Mouse (Mus musculus) embryonic facial prominence, embryonic 12.5 days (tissue): Measurements from ENCODE around the gene Sema3b. TPM values are rescaled to one million over a fixed set of nuclear protein-coding genes. Genes with fewer than 3 reads are reported as not detected.
A peak's percentile ranks its signal among the peaks of the same experiment; 100 is the strongest.
"Not testable (repeated sequence)": the region's sequence is repeated elsewhere in the genome, so short reads cannot be mapped to it uniquely, and the experiment has no call there.

Source experiments
- ATAC-seq: fragments of 200-750 bp; cut with Nextera tagmentation; 2 replicates; pipeline ENCODE4 v1.8.0; 2017; ENCODE audit not compliant: insufficient number of reproducible peaks, insufficient read depth, low FRiP score, low TSS enrichment
- H3K27ac ChIP-seq: fragments of 300-500 bp; sonication (generic); 2 replicates; pipeline ENCODE4 v1.5.1; 2016; ENCODE audit warnings: mild to moderate bottlenecking
- H3K27me3 ChIP-seq: fragments of 300-500 bp; sonication (generic); 2 replicates; pipeline ENCODE4 v1.6.1; 2016; ENCODE audit warnings: mild to moderate bottlenecking, moderate library complexity
- H3K36me3 ChIP-seq: fragments of 300-500 bp; sonication (generic); 2 replicates; pipeline ENCODE4 v1.6.1; 2016; ENCODE audit warnings: mild to moderate bottlenecking
- H3K4me1 ChIP-seq: fragments of 300-500 bp; sonication (generic); 2 replicates; pipeline ENCODE4 v1.6.1; 2016
- H3K4me2 ChIP-seq: fragments of 300-500 bp; sonication (generic); replicated peaks from 2 replicates; pipeline ENCODE4 v1.6.1; 2016; ENCODE audit warnings: mild to moderate bottlenecking, moderate library complexity
- H3K4me3 ChIP-seq: fragments of 300-500 bp; sonication (generic); 2 replicates; pipeline ENCODE4 v1.5.1; 2016; ENCODE audit warnings: mild to moderate bottlenecking
- H3K9ac ChIP-seq: fragments of 300-500 bp; sonication (generic); 2 replicates; pipeline ENCODE4 v1.6.1; 2016; ENCODE audit warnings: mild to moderate bottlenecking, moderate library complexity
- H3K9me3 ChIP-seq: fragments of 300-500 bp; sonication (generic); 2 replicates; pipeline ENCODE4 v1.6.1; 2016; ENCODE audit warnings: mild to moderate bottlenecking, moderate library complexity
- WGBS: fragments of 180-500 bp; shearing (Covaris S2); methylation state at CpG from one replicate; pipeline ENCODE4 v1.1.7; 2016; 5-methylcytosine and 5-hydroxymethylcytosine counted together
- polyA plus RNA-seq: library from polyadenylated mRNA; unstranded; fragments of >200 nt; fragmentation: Nextera tagmentation; extraction: Ambion mirVana; gene quantifications from 2 replicates; pipeline ENCODE4 v1.2.1, GENCODE M21; 2016

Sema3b gene
- polyA plus RNA-seq, 1 experiment from 2014 or later, result 6.9 TPM

DNA sequence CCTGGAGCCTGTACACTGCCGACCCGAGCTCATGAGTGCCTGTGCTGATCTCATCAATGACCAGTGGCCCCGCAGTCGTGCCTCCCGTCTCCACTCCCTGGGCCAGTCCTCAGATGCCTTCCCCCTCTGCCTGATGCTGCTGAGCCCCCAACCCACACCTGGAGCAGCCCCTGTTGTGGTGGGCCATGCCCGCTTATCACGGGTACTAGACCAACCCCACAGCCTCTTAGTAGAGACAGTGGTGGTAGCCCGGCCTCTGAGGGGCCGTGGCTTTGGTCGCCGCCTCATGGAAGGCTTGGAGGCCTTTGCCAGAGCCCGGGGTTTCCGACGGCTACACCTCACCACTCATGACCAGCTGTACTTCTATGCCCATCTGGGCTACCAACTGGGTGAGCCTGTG, 25.9 kb downstream of the Sema3b start:
- H3K4me1 ChIP-seq, result peaks cover 25% of the 10 kb centered on the region
- H3K4me2 ChIP-seq, result no peak overlapping the region
- H3K9ac ChIP-seq, result no peak overlapping the region
- ATAC-seq, result no peak
- H3K9me3 ChIP-seq, result no peaks in the 10 kb centered on the region
- H3K27me3 ChIP-seq, result no peaks in the 10 kb centered on the region
- no peak overlapping the region for H3K4me3 ChIP-seq
- peaks cover 13% of the 10 kb centered on the region for H3K36me3 ChIP-seq
- 91% methylated on average over 14 of the region's 14 CpGs for WGBS
- H3K27ac ChIP-seq, result no peak overlapping the region

DNA sequence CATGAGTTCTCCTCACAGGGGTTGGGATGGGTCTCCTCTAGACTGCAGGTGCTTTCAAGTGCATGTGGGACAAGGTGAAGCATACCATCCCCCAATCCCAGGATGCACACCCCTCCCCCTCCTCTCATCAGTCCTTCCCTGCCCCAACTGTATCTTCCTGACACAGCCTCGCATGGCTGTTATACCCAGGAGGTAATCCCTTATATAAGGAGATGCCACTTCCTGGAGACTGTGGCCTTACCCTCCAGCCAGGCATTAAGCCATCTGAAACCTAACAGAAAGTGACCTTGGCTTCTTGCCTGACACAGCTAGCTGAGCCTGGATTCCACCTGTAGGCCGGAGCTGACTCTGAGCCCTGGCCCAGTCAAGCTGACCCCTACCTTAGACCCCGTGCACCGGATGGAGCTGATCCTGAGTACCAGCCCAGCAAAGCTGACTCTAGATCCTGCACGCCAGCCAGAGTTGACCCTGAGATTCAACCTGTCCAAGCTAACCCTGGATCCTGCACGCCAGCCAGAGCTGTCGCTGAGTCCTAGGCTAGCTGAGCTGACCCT, 26.4 kb downstream of the Sema3b start:
- no peaks in the 10 kb centered on the region for H3K9me3 ChIP-seq
- no peak overlapping the region for H3K4me2 ChIP-seq
- no peak overlapping the region for H3K27ac ChIP-seq
- no peaks in the 10 kb centered on the region for H3K27me3 ChIP-seq
- H3K4me1 ChIP-seq, result peaks cover 26% of the 10 kb centered on the region
- ATAC-seq, result no peak
- H3K9ac ChIP-seq, result no peak overlapping the region
- 90% methylated on average over 7 of the region's 7 CpGs for WGBS
- H3K36me3 ChIP-seq, result peaks cover 13% of the 10 kb centered on the region
- no peak overlapping the region for H3K4me3 ChIP-seq

DNA sequence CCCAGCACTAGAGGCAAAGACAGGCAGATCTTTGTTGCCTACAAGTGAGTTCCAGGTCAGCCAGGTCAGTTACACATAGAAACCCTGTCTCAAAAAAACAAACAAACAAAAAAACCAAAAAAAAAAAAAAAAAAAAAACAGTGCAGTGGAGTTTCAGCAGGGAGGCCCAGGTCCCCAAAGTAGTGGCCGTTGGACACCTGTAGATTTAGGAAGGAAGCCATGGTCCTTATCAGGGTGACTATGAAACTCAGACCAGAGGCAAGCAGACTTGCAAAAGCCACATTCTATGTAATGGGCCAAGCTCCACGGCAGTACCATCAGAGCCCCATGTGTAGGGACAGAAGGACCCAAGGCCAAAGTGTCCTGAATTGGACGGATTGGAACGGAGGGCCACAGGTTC, 27.4 kb downstream of the Sema3b start:
- Histone ChIP-seq H3K27ac (peak overlapping the region; percentile 90), H3K36me3 (peaks cover 13% of the 10 kb centered on the region), H3K9ac (peak overlapping the region; percentile 63), H3K4me3 (peak overlapping the region; percentile 58), H3K4me1 (peaks cover 34% of the 10 kb centered on the region), H3K27me3 (no peaks in the 10 kb centered on the region), H3K9me3 (no peaks in the 10 kb centered on the region), H3K4me2 (peak overlapping the region; percentile 84)
- 71% methylated on average over 4 of the region's 4 CpGs for WGBS
- ATAC-seq, result no peak

DNA sequence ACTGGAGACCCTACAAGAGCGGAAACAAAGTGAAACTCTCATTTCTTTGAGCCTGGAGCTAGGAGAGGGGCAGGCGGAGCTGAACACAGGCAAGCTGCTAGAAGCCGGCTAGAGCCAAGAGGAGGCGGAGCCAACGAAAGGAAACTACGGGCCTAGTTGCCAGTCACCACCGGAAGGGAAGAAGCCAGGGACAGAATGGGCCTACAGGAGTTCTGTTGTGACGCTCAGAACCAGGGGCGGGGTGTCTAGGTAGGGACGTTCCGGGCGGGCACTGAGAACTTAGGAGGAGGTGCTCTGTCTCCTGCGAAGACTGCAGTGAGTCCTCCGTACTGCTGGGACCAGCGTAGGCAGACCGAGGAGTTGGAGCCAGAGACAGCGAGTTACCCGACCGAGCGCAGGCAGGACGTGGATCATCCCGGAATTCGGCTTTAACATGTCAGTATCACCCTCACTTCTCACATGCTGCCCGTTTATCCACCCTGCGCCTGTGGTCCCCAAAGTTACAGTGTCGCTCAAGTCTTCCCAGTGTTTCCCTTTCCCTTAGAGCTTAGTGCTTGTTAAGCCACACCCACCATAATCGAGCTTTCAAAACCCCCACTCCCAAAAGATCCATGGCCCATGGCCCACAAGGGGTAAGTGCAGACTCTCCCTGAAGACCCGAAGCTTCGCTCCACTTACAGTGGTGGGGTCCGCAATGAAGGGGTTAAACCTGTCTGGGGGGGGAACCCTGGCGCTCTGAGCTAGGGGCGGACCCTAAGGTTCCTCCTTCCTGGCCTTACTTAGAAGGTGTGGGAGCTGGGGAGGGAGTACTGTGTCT, 28.3 kb downstream of the Sema3b start, which contains the start of gene Hyal3:
Hyal3 (plus strand) TSS at position 318 of the 817 bp plus-strand sequence.
- H3K4me1 ChIP-seq, result peaks cover 41% of the 10 kb centered on the region
- WGBS, result 1% methylated on average over 32 of the region's 32 CpGs
- no peaks in the 10 kb centered on the region for H3K9me3 ChIP-seq
- peak within 1 kb of the TSS; percentile 90 for H3K27ac ChIP-seq
- H3K4me3 ChIP-seq, result peak within 1 kb of the TSS; percentile 58
- peaks cover 13% of the 10 kb centered on the region for H3K36me3 ChIP-seq
- ATAC-seq, result peak; percentile 53
- H3K4me2 ChIP-seq, result peak within 1 kb of the TSS; percentile 84
- no peaks in the 10 kb centered on the region for H3K27me3 ChIP-seq
- H3K9ac ChIP-seq, result peak within 1 kb of the TSS; percentile 63

DNA sequence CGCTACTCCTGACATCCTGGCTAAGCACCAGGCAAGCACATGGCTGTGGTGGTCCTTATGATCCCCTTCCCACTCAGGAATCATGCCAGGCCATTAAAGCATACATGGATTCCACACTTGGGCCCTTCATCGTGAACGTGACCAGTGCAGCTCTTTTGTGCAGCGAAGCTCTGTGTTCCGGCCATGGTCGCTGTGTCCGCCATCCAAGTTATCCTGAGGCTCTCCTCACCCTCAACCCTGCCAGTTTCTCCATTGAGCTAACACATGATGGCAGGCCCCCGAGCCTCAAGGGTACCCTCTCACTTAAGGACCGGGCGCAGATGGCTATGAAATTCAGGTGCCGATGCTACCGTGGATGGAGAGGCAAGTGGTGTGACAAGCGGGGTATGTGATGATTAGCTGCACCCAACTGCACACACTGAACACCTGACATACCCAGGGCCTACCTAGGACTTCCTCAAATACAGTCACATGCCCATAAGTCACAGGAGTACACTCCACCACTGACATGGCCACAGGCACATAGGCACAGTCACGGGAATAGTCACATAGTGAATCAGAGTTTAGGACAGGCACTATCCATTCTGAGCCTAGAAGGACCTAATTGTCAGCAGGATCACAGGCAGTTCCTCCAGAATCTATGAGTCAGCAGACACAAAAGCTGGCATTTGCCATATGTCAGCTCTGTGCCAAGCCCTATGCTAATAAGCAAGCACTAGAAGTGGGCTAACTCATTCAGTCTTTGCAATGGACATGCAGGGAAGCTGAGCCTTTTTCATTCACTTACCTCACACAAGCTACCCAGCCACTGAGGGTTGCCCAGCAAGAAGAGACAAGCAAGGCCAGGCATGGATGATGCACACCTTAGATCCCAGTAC, 29.8 kb downstream of the Sema3b start:
- Histone ChIP-seq H3K9me3 (no peaks in the 10 kb centered on the region), H3K27ac (peak overlapping the region; percentile 90), H3K4me3 (no peak overlapping the region), H3K4me2 (peak overlapping the region; percentile 84), H3K4me1 (peaks cover 41% of the 10 kb centered on the region), H3K9ac (0 out of 2 replicates have a peak overlapping the region, but pooled peaks have one; percentile 5), H3K36me3 (peaks cover 19% of the 10 kb centered on the region), H3K27me3 (no peaks in the 10 kb centered on the region)
- ATAC-seq, result no peak
- WGBS, result 94% methylated on average over 14 of the region's 14 CpGs

DNA sequence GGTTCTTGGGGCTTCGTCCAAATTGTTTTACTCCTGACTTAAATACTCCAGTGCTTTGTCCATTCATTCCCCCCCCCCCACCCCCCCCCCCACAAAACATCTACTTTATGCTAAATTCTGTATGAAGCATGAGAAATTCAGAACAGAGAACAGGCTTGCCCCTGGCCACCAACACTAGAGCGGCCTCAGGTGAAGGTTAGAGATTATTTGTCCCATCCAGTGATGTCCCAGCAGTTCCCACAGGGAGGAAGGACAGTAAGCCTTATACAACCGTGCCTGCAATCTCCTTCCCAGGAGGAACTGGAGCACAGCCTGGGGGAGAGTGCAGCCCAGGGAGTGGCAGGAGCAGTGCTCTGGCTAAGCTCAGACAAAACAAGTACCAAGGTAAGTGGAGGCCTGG, 30.4 kb downstream of the Sema3b start, which contains the start of gene Naa80:
Naa80 (plus strand) TSS at position 301 of the 400 bp plus-strand sequence.
- peak within 1 kb of the TSS; percentile 84 for H3K4me2 ChIP-seq
- WGBS, result 76% methylated on average over 3 of the region's 3 CpGs
- H3K27me3 ChIP-seq, result no peaks in the 10 kb centered on the region
- no peak for ATAC-seq
- no peak within 1 kb of the TSS for H3K4me3 ChIP-seq
- H3K27ac ChIP-seq, result peak within 1 kb of the TSS; percentile 90
- peaks cover 41% of the 10 kb centered on the region for H3K4me1 ChIP-seq
- 0 out of 2 replicates have a peak within 1 kb of the TSS, but pooled peaks have one; percentile 5 for H3K9ac ChIP-seq
- H3K9me3 ChIP-seq, result no peaks in the 10 kb centered on the region
- peaks cover 21% of the 10 kb centered on the region for H3K36me3 ChIP-seq

DNA sequence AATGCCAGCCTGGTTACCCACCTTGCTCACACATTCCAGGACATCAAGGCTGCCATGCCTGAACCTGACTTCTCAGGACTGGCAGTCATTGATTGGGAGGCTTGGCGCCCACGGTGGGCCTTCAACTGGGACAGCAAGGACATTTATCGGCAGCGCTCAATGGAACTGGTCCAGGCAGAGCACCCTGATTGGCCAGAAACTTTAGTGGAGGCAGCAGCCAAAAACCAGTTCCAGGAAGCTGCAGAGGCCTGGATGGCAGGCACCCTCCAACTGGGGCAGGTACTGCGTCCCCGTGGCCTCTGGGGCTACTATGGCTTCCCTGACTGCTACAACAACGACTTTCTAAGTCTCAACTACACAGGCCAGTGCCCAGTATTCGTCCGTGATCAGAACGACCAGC, 31.2 kb downstream of the Sema3b start:
- Histone ChIP-seq H3K36me3 (peaks cover 21% of the 10 kb centered on the region), H3K4me3 (no peak overlapping the region), H3K4me1 (peaks cover 41% of the 10 kb centered on the region), H3K4me2 (peak overlapping the region; percentile 57; the same call in 1 of the 2 replicates), H3K27ac (no peak overlapping the region), H3K27me3 (no peaks in the 10 kb centered on the region), H3K9ac (no peak overlapping the region), H3K9me3 (no peaks in the 10 kb centered on the region)
- ATAC-seq, result no peak
- WGBS, result 93% methylated on average over 10 of the region's 10 CpGs

DNA sequence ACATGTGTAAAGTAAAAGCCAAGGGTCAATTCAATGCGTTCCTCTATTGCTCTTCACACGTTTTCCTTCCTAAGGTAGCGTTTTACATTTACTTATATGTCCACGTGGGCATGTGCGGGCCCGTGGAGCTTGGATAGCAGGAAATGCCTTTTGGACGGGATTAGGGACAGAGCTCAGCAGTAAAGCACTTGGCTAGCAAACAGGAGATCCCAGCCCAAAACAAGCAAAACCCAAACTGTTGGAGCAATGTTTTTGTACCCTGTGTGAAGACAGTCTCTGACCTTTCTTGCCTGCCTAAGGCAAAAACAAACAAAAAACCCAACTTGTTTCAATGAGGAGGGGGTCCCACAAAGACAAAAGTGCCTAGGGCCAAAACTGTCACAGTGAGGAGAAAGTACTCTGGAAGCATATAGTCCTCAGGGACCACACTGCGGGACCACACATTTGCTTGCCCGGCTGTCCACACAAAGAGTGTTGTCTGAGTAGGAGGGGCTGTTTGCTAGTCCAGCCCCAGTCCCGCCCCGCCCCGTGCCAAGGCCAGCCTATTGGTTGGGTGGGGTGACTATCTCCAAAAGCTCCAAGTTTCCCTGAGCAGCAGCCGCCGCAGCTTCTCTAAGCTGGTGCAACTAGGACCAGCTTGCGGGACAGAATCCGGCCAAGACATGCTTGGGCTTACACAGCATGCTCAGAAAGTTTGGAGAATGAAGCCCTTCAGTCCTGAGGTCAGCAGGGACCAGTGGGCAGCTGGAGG, 32.5 kb downstream of the Sema3b start, which contains the start of gene Hyal1:
Hyal1 (plus strand) TSS at position 571 of the 751 bp plus-strand sequence.
- Histone ChIP-seq H3K4me2 (peak within 1 kb of the TSS; percentile 57), H3K27ac (peak within 1 kb of the TSS; percentile 75), H3K36me3 (peaks cover 30% of the 10 kb centered on the region), H3K27me3 (no peaks in the 10 kb centered on the region), H3K9me3 (no peaks in the 10 kb centered on the region), H3K4me1 (peaks cover 36% of the 10 kb centered on the region), H3K4me3 (peak within 1 kb of the TSS; percentile 38), H3K9ac (peak within 1 kb of the TSS; percentile 57)
- peak; percentile 47 for ATAC-seq
- WGBS, result 18% methylated on average over 16 of the region's 16 CpGs

DNA sequence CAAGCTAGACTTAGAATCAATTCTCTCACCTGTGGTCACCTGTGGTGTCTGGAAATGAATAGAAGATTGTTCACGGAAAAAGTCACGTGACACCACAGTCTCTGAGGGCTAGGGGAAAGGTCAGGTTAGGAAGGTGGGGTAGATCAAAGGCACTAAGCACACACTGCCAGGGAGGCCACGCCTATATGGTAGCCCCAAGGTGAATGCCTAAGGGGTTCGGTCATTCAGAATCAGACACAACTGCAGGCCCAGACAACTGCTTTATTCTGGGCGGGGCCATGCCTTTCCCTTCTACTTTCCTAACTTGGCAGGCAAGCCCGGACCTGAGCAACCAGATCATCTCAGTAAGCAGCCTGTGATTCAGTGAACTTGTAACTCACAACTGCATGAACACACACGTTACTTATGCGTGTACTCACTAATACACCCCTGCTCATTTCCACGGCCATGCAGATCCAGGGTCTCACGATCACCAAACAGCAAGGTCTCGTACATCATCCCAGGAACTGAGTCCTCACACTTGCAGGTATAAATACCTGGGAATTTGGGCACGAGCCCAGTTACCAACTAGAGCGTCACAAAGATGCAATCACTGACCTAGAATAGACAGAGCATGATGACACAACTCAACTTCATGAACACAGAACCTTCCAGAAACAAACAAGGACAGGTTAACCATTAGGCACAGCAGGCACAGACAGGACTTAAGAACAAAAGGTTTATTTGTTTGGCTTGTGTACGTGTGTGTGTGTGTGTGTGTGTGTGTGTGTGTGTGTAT, 33.3 kb downstream of the Sema3b start:
- Histone ChIP-seq H3K4me3 (no peak overlapping the region), H3K27me3 (no peaks in the 10 kb centered on the region), H3K4me1 (peaks cover 40% of the 10 kb centered on the region), H3K36me3 (peaks cover 38% of the 10 kb centered on the region), H3K27ac (peak overlapping the region; percentile 75), H3K9me3 (no peaks in the 10 kb centered on the region), H3K4me2 (peak overlapping the region; percentile 57; the same call in 1 of the 2 replicates), H3K9ac (no peak overlapping the region)
- 76% methylated on average over 14 of the region's 14 CpGs for WGBS
- no peak for ATAC-seq

DNA sequence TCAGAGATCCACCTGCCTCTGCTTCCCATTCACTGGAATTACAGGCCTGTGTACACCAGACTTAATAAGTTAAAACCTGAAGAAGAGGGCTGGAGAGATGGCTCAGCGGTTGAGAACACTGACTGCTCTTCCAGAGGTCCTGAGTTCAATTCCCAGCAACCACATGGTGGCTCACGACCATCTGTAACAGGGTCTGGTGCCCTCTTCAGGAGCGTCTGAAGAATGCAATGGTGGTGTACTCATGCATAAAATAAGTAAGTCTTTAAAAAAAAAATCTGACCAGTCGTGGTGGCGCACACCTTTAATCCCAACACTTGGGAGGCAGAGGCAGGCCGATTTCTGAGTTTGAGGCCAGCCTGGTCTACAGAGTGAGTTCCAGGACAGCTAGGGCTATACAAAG, 35.3 kb downstream of the Sema3b start:
- 87% methylated on average over 6 of the region's 6 CpGs for WGBS
- not testable (repeated sequence) for H3K27me3 ChIP-seq, H3K9ac ChIP-seq, H3K4me3 ChIP-seq, H3K9me3 ChIP-seq, H3K27ac ChIP-seq, ATAC-seq, H3K4me2 ChIP-seq
- Histone ChIP-seq H3K36me3 (peaks cover 44% of the 10 kb centered on the region), H3K4me1 (peaks cover 41% of the 10 kb centered on the region)
